Mouse (Mus musculus) stomach, embryonic 16.5 days (tissue): ENCODE results near the gene Ahdc1. TPM values are rescaled to one million over a fixed set of nuclear protein-coding genes. Genes with fewer than 3 reads are reported as not detected.

Experiments
- ATAC-seq: fragments of 200-750 bp; cut with Nextera tagmentation; 2 replicates; pipeline ENCODE4 v1.8.0; 2017; ENCODE audit warnings: moderate number of reproducible peaks, moderate TSS enrichment; ENCODE audit not compliant: insufficient read depth, low FRiP score
- H3K27ac ChIP-seq: fragments of 300-500 bp; sonication (generic); 2 replicates; pipeline ENCODE4 v1.5.1; 2014; ENCODE audit warnings: low read length
- H3K27me3 ChIP-seq: fragments of 300-500 bp; sonication (generic); 2 replicates; pipeline ENCODE4 v1.6.1; 2014; ENCODE audit warnings: low read length, control low read depth, mixed read lengths; ENCODE audit not compliant: control insufficient read depth, insufficient read depth
- H3K36me3 ChIP-seq: fragments of 300-500 bp; sonication (generic); 2 replicates; pipeline ENCODE4 v1.6.1; 2014; ENCODE audit warnings: low read length; ENCODE audit not compliant: control insufficient read depth, insufficient read depth
- H3K4me1 ChIP-seq: fragments of 300-500 bp; sonication (generic); 2 replicates; pipeline ENCODE4 v1.6.1; 2014; ENCODE audit warnings: low read length, control low read depth, mixed read lengths; ENCODE audit not compliant: control insufficient read depth, insufficient read depth
- H3K4me2 ChIP-seq: fragments of 300-500 bp; sonication (generic); 2 replicates; pipeline ENCODE4 v1.6.1; 2014; ENCODE audit warnings: low read depth, low read length, mixed read lengths
- H3K4me3 ChIP-seq: fragments of 300-500 bp; sonication (generic); replicated peaks from 2 replicates; pipeline ENCODE4 v1.5.1; 2014; ENCODE audit warnings: mild to moderate bottlenecking, low read length
- H3K9ac ChIP-seq: fragments of 300-500 bp; sonication (generic); 2 replicates; pipeline ENCODE4 v1.6.1; 2014; ENCODE audit warnings: low read length
- H3K9me3 ChIP-seq: fragments of 300-500 bp; sonication (generic); replicated peaks from 2 replicates; pipeline ENCODE4 v1.6.1; 2016; ENCODE audit warnings: low read length, control low read depth; ENCODE audit not compliant: control insufficient read depth
- WGBS: fragments of 180-500 bp; shearing (Covaris S2); extraction: QIAGEN DNeasy Blood & Tissue Kit; methylation state at CpG from one replicate; pipeline ENCODE4 v1.1.7; 2014; 5-methylcytosine and 5-hydroxymethylcytosine counted together
- polyA plus RNA-seq: library from polyadenylated mRNA; unstranded; fragments of >200 nt; fragmentation: Nextera tagmentation; extraction: Ambion mirVana; gene quantifications from 2 replicates; pipeline ENCODE4 v1.2.1, GENCODE M21; 2015

The Ahdc1 gene
- polyA plus RNA-seq, 1 experiment from 2014 or later: 7.1 TPM

DNA sequence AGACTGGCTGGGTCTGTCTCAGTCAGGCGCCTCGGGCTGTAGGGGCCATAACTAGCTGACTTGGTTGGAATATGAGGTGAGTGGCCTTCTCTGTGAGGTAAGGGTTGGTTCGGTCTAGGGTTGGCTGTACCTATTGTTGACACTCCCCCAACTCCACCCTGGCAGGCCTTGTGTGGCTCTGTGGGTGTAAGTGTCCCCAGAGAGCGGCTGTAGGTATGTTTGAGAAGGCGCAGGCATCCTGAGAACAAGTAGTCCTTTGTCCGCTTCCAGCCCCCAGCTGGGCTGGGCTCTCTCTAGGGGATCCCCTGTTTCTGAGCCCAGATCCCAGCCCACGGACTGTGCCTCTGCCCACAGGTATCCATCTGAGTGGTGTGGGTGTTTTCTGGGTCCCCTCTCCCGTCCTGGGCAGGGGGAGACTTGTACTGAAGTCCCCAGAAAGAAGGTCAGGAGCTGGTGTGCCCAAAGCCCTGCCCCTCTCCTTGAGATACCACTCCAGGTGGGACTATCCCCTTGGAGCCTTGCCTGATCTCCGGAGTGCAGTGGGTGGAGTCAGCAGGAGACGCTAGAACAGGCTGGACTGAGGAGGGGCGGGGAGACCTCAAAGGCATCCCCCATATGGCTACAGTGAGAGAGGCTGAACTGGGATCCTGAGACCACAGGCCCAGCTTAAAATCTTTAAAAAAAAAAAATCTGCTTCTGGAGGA lies 34.9 kb downstream of the Ahdc1 start:
- H3K9me3 ChIP-seq: no peaks in the 10 kb centered on the region
- H3K36me3 ChIP-seq: no peaks in the 10 kb centered on the region
- H3K9ac ChIP-seq: 0 out of 2 replicates have a peak overlapping the region, but pooled peaks have one; percentile 31
- H3K4me2 ChIP-seq: no peak overlapping the region
- peaks cover 95% of the 10 kb centered on the region for H3K4me1 ChIP-seq
- ATAC-seq: peak; percentile 15; the same call in 1 of the 2 replicates
- H3K27me3 ChIP-seq: no peaks in the 10 kb centered on the region
- 39% methylated on average over 11 of the region's 11 CpGs for WGBS
- peak overlapping the region; percentile 54 for H3K27ac ChIP-seq
- no peak overlapping the region for H3K4me3 ChIP-seq

- no peak for ATAC-seq
- Histone ChIP-seq H3K27me3 (no peaks in the 10 kb centered on the region), H3K4me1 (peaks cover 95% of the 10 kb centered on the region)
These were observed 35.8 kb downstream of the Ahdc1 start for GRCm38 (mm10) chr4:133046691-133047352.

DNA sequence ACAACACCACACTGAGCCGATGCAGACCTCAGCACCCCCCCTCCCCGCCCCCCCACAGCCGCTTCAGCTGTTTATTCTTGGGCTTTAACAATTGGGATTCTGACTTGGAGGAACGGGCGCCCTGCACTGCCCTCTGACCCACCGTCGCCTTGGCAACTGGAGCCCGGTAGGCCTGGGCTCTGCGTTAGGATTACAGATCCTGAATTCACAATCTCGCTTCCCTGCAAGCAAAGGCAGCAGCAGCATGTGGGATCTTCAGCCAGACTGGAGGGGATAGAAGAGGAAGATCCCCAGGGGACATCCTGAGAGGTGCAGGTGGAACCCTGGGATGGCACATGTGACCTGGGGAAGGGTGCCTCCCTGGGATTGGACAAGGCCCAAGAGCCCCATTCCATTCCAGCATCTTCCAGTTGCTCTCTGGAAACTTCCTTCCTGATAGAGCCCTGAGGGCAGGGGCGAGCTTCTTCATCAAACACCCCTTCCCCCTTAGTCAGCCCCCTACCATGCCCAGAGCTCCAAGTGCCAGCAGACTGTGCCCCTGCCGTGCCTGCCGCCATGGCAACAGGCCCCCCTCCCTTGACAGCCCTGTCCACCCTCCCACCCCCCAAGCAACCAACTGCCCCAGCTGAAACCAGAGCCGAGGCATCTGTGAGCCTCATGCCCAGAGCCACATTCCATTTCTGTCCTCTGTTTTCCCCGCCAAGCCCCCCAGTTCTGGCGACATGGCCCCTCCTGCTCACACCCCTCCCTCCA lies 36.5 kb downstream of the Ahdc1 start:
- Histone ChIP-seq H3K27ac (no peak overlapping the region), H3K27me3 (no peaks in the 10 kb centered on the region), H3K9ac (peak overlapping the region; percentile 17; the same call in 1 of the 2 replicates), H3K4me2 (no peak overlapping the region), H3K9me3 (no peaks in the 10 kb centered on the region), H3K4me1 (peaks cover 95% of the 10 kb centered on the region), H3K36me3 (no peaks in the 10 kb centered on the region), H3K4me3 (no peak overlapping the region)
- 28% methylated on average over 16 of the region's 16 CpGs for WGBS
- ATAC-seq: no peak

More at GRCm38 (mm10) chr4:133046691-133047352, 35.8 kb downstream of the Ahdc1 start:
- Histone ChIP-seq H3K27ac (0 out of 2 replicates have a peak overlapping the region, but pooled peaks have one; percentile 29), H3K36me3 (no peaks in the 10 kb centered on the region), H3K9me3 (no peaks in the 10 kb centered on the region), H3K4me3 (no peak overlapping the region), H3K4me2 (no peak overlapping the region), H3K9ac (peak overlapping the region; percentile 33; the same call in 1 of the 2 replicates)
- WGBS: 38% methylated on average over 12 of the region's 12 CpGs

- Histone ChIP-seq H3K36me3 (no peaks in the 10 kb centered on the region), H3K4me3 (no peak overlapping the region), H3K4me1 (peaks cover 95% of the 10 kb centered on the region), H3K9ac (peak overlapping the region; percentile 38; the same call in 1 of the 2 replicates), H3K9me3 (no peaks in the 10 kb centered on the region), H3K4me2 (no peak overlapping the region), H3K27me3 (no peaks in the 10 kb centered on the region), H3K27ac (peak overlapping the region; percentile 12)
- WGBS: 58% methylated on average over 19 of the region's 19 CpGs
- no peak for ATAC-seq
These were observed 38.2 kb downstream of the Ahdc1 start for GRCm38 (mm10) chr4:133049071-133049920.

- Histone ChIP-seq H3K36me3 (no peaks in the 10 kb centered on the region), H3K4me3 (no peak overlapping the region), H3K9ac (peak overlapping the region; percentile 19; the same call in 1 of the 2 replicates), H3K4me2 (no peak overlapping the region), H3K9me3 (no peaks in the 10 kb centered on the region), H3K4me1 (peaks cover 94% of the 10 kb centered on the region), H3K27me3 (no peaks in the 10 kb centered on the region), H3K27ac (peak overlapping the region; percentile 24)
- 63% methylated on average over 9 of the region's 9 CpGs for WGBS
- no peak for ATAC-seq
These were observed 39.3 kb downstream of the Ahdc1 start for GRCm38 (mm10) chr4:133050196-133050836.

- Histone ChIP-seq H3K27me3 (no peaks in the 10 kb centered on the region), H3K36me3 (no peaks in the 10 kb centered on the region), H3K4me3 (no peak overlapping the region), H3K9ac (peak overlapping the region; percentile 2), H3K4me1 (peaks cover 94% of the 10 kb centered on the region), H3K4me2 (no peak overlapping the region), H3K27ac (peak overlapping the region; percentile 24; the same call in 1 of the 2 replicates), H3K9me3 (no peaks in the 10 kb centered on the region)
- 86% methylated on average over 6 of the region's 6 CpGs for WGBS
- no peak for ATAC-seq
These were observed 39.9 kb downstream of the Ahdc1 start for GRCm38 (mm10) chr4:133050837-133051549.

DNA sequence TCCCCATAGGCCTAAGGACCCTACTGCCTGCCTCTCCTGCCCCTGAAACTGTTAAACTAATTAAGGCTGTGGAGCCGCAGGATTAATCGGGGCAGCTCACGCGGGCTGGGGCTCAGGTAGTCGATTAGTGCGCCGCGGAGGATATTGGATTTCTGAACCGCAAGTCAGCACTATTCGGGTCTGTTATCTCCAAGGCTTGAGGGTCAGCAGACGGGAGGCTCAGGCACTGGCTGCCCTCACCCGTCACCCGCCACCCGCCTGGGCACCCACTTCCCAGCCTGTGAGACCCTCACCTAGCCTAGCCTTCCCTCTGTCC lies 40.4 kb downstream of the Ahdc1 start:
- Histone ChIP-seq H3K4me2 (no peak overlapping the region), H3K4me3 (no peak overlapping the region), H3K9me3 (no peaks in the 10 kb centered on the region), H3K9ac (peak overlapping the region; percentile 2), H3K27ac (peak overlapping the region; percentile 1; the same call in 1 of the 2 replicates), H3K4me1 (peaks cover 94% of the 10 kb centered on the region), H3K36me3 (no peaks in the 10 kb centered on the region), H3K27me3 (no peaks in the 10 kb centered on the region)
- 67% methylated on average over 14 of the region's 14 CpGs for WGBS
- no peak for ATAC-seq
